Mouse (Mus musculus) lung, postnatal 4 days (tissue): ENCODE measurements at regions not wholly inside any gene's neighbourhood (a gene's known extent, or its start where the extent isn't known, plus 50 kb on each side); places are given as distances from the start of the nearest gene placed in this dataset.

Experiments used
- DNase-seq, 2 experiments: peaks; one replicate each; pipeline ENCODE4 v3.0.0; 2021

- no peak for DNase-seq
These were observed 177.9 kb downstream of the Rassf9 start for GRCm38 (mm10) chr10:102689966-102690365.

- no peak for DNase-seq
These were observed 174.8 kb downstream of the Rassf9 start for GRCm38 (mm10) chr10:102686667-102687397.

- DNase-seq, result no peak
These were observed 173.9 kb downstream of the Rassf9 start for GRCm38 (mm10) chr10:102685833-102686434.

GRCm38 (mm10) chr10:102667359-102667758 is 155.3 kb downstream of the Rassf9 start:
- no peak for DNase-seq

- no peak for DNase-seq
These were observed 147.7 kb downstream of the Rassf9 start for GRCm38 (mm10) chr10:102659683-102660082.

GRCm38 (mm10) chr10:102636507-102636906 is 124.5 kb downstream of the Rassf9 start:
- DNase-seq, result no peak

GRCm38 (mm10) chr10:102633438-102633837 is 121.4 kb downstream of the Rassf9 start:
- DNase-seq, result no peak

- DNase-seq, result no peak
These were observed 116.6 kb downstream of the Rassf9 start for GRCm38 (mm10) chr10:102628609-102629008.

- DNase-seq, result no peak
These were observed 111.9 kb downstream of the Rassf9 start for GRCm38 (mm10) chr10:102623895-102624294.

- DNase-seq, result no peak
These were observed 110.6 kb downstream of the Rassf9 start for GRCm38 (mm10) chr10:102622583-102623008.

- no peak for DNase-seq
These were observed 106.7 kb downstream of the Rassf9 start for GRCm38 (mm10) chr10:102618711-102619110.

- DNase-seq, result no peak
These were observed 104.1 kb downstream of the Rassf9 start for GRCm38 (mm10) chr10:102615962-102616595.
